Mouse (Mus musculus) hindbrain, embryonic 16.5 days (tissue): ENCODE results near the gene Col4a2. TPM values are rescaled to one million over a fixed set of nuclear protein-coding genes. Genes with fewer than 3 reads are reported as not detected.

Experiments
- ATAC-seq: fragments of 200-750 bp; cut with Nextera tagmentation; 2 replicates; pipeline ENCODE4 v1.8.0; 2017; ENCODE audit warnings: moderate TSS enrichment, moderate library complexity
- H3K27ac ChIP-seq: fragments of 300-500 bp; sonication (generic); 2 replicates; pipeline ENCODE4 v1.5.1; 2014; ENCODE audit warnings: low read depth, mild to moderate bottlenecking, control low read depth, low read length, moderate library complexity
- H3K27me3 ChIP-seq: fragments of 300-500 bp; sonication (generic); replicated peaks from 2 replicates; pipeline ENCODE4 v1.6.1; 2014; ENCODE audit warnings: low read length; ENCODE audit not compliant: control insufficient read depth, insufficient read depth
- H3K36me3 ChIP-seq: fragments of 300-500 bp; sonication (generic); 2 replicates; pipeline ENCODE4 v1.6.1; 2014; ENCODE audit warnings: mild to moderate bottlenecking, low read length, moderate library complexity, mixed read lengths; ENCODE audit not compliant: control insufficient read depth, insufficient read depth
- H3K4me1 ChIP-seq: fragments of 300-500 bp; sonication (generic); 2 replicates; pipeline ENCODE4 v1.6.1; 2014; ENCODE audit warnings: low read depth, low read length; ENCODE audit not compliant: control insufficient read depth, insufficient read depth
- H3K4me2 ChIP-seq: fragments of 300-500 bp; sonication (generic); 2 replicates; pipeline ENCODE4 v1.6.1; 2014; ENCODE audit warnings: mild to moderate bottlenecking, low read length, control low read depth, moderate library complexity
- H3K4me3 ChIP-seq: fragments of 300-500 bp; sonication (generic); 2 replicates; pipeline ENCODE4 v1.5.1; 2014; ENCODE audit warnings: mild to moderate bottlenecking, low read length, control low read depth, moderate library complexity
- H3K9ac ChIP-seq: fragments of 300-500 bp; sonication (generic); 2 replicates; pipeline ENCODE4 v1.6.1; 2014; ENCODE audit warnings: low read depth, mild to moderate bottlenecking, control low read depth, low read length, moderate library complexity
- H3K9me3 ChIP-seq: fragments of 300-500 bp; sonication (generic); 2 replicates; pipeline ENCODE4 v1.6.1; 2014; ENCODE audit warnings: mild to moderate bottlenecking, low read length, moderate library complexity; ENCODE audit not compliant: control insufficient read depth
- WGBS: fragments of 180-500 bp; shearing (Covaris S2); extraction: QIAGEN DNeasy Blood & Tissue Kit; methylation state at CpG from one replicate; pipeline ENCODE4 v1.1.7; 2014; 5-methylcytosine and 5-hydroxymethylcytosine counted together
- polyA plus RNA-seq: library from polyadenylated mRNA; unstranded; fragments of >200 nt; fragmentation: Nextera tagmentation; extraction: Ambion mirVana; gene quantifications from 2 replicates; pipeline ENCODE4 v1.2.1, GENCODE M21; 2015

Col4a2 gene
- polyA plus RNA-seq, 1 experiment from 2014 or later, result 28.9 TPM

DNA sequence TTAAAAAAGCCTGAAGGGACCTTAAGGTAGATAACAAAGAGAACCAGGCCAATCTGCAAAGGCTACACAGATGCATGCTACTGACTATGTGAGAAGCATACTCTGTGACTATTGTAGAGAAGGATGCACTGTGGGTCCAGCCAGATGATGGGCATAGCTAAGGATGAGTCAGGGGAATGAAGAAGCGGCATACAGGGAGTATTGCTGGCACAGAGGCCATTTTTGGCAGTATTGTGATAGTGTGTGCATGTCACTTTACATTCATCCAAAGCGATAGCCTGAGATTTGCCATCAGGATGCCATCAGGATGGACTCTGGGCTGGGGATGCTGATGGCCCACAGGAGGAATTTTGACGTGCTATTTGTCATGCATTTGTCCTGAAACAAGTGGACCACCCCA lies 25.5 kb upstream of the Col4a2 start:
- Histone ChIP-seq H3K4me1 (no peaks in the 10 kb centered on the region; the same call in 1 of the 2 replicates), H3K36me3 (no peaks in the 10 kb centered on the region), H3K9ac (no peak overlapping the region), H3K27ac (no peak overlapping the region), H3K9me3 (no peaks in the 10 kb centered on the region), H3K4me3 (no peak overlapping the region), H3K27me3 (no peaks in the 10 kb centered on the region), H3K4me2 (no peak overlapping the region)
- ATAC-seq, result no peak
- WGBS, result 53% methylated on average over 3 of the region's 3 CpGs

DNA sequence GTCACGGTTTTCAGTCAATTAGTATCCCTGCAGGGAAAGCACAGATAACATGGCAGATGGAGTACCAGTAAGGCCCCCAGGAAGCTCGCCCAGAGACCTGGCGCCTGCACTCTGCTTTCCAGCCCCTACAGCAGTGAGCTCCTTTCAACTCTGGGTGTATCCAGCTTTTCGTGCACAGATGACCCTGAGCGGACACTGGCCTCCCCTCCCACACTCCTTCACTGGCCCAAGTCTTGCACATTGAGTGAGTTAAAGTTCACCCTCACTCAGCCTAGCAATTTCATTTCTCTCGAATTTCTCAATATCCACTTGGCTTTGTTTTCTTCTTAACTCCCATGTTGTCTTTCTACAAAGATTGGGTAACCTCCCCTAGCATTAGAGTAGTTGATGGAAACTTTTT lies 24.3 kb upstream of the Col4a2 start:
- Histone ChIP-seq H3K9ac (no peak overlapping the region), H3K4me3 (no peak overlapping the region), H3K27ac (no peak overlapping the region), H3K4me1 (no peaks in the 10 kb centered on the region; the same call in 1 of the 2 replicates), H3K9me3 (no peaks in the 10 kb centered on the region), H3K27me3 (no peaks in the 10 kb centered on the region), H3K4me2 (no peak overlapping the region), H3K36me3 (no peaks in the 10 kb centered on the region)
- ATAC-seq, result no peak
- WGBS, result 47% methylated on average over 6 of the region's 6 CpGs

- Histone ChIP-seq H3K4me2 (no peak overlapping the region), H3K4me3 (no peak overlapping the region), H3K27ac (no peak overlapping the region), H3K9me3 (no peaks in the 10 kb centered on the region), H3K27me3 (no peaks in the 10 kb centered on the region), H3K9ac (no peak overlapping the region), H3K4me1 (no peaks in the 10 kb centered on the region; the same call in 1 of the 2 replicates), H3K36me3 (no peaks in the 10 kb centered on the region)
- ATAC-seq, result no peak
- WGBS, result 0% methylated on average over 1 of the region's 1 CpGs
These were observed 22.1 kb upstream of the Col4a2 start for GRCm38 (mm10) chr8:11290533-11290932.

GRCm38 (mm10) chr8:11292611-11293010 lies 20.0 kb upstream of the Col4a2 start:
- H3K4me2 ChIP-seq, result no peak overlapping the region
- H3K9me3 ChIP-seq, result no peaks in the 10 kb centered on the region

GRCm38 (mm10) chr8:11296282-11296943 lies 16.2 kb upstream of the Col4a2 start:
- Histone ChIP-seq H3K9ac (no peak overlapping the region), H3K27me3 (no peaks in the 10 kb centered on the region), H3K36me3 (no peaks in the 10 kb centered on the region), H3K4me1 (no peaks in the 10 kb centered on the region), H3K4me3 (no peak overlapping the region), H3K27ac (no peak overlapping the region), H3K4me2 (no peak overlapping the region), H3K9me3 (no peaks in the 10 kb centered on the region)
- 85% methylated on average over 10 of the region's 10 CpGs for WGBS
- no peak for ATAC-seq

More at GRCm38 (mm10) chr8:11292611-11293010, 20.0 kb upstream of the Col4a2 start:
- H3K4me1 ChIP-seq, result no peaks in the 10 kb centered on the region; the same call in 1 of the 2 replicates
- WGBS, result 59% methylated on average over 3 of the region's 3 CpGs
- H3K36me3 ChIP-seq, result no peaks in the 10 kb centered on the region
- H3K27ac ChIP-seq, result no peak overlapping the region
- H3K27me3 ChIP-seq, result no peaks in the 10 kb centered on the region
- H3K4me3 ChIP-seq, result no peak overlapping the region
- H3K9ac ChIP-seq, result no peak overlapping the region
- no peak for ATAC-seq

GRCm38 (mm10) chr8:11297141-11297838 lies 15.3 kb upstream of the Col4a2 start:
- 87% methylated on average over 8 of the region's 8 CpGs for WGBS

DNA sequence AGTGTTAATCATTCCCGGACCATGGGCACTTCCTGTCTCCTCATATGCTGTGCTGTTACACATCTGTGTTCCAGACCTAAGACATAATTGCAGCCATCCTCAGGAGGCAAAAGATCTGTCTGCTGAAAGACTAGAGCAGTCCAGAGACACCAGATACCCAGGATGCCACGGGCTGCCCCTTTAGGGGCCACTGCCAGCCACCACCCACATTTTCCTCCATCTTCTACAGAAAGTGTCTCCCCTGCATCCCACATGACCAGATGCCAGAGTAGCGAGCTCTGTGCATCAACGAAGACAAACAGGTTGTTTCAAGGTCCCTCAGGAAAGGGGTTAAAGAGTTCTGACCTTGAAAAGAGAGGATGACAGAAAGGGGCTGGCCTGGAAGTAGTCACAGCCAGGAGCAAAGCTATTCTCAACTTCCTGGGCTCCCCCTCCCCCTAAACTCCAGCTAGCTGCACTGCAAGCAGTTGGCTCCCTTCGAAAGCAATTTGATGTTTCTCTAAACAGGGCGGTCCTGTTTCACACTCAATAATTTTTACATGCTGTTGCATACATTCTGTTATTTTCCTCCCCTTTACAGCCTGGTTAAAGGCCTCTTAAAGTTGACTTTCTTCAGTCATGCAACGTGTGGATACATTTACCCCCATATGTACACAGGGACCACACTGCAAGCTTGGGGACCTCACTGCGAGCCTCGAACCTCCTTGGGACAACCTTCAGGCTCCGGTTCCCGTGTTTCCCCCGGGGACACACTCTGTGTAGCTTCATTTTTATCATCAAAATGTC lies 13.9 kb upstream of the Col4a2 start:
- H3K4me3 ChIP-seq, result no peak overlapping the region
- ATAC-seq, result no peak
- H3K4me1 ChIP-seq, result no peaks in the 10 kb centered on the region
- H3K27ac ChIP-seq, result no peak overlapping the region
- no peaks in the 10 kb centered on the region for H3K9me3 ChIP-seq
- 72% methylated on average over 12 of the region's 12 CpGs for WGBS
- no peak overlapping the region for H3K4me2 ChIP-seq
- no peaks in the 10 kb centered on the region for H3K36me3 ChIP-seq
- H3K9ac ChIP-seq, result no peak overlapping the region
- H3K27me3 ChIP-seq, result no peaks in the 10 kb centered on the region

More at GRCm38 (mm10) chr8:11297141-11297838, 15.3 kb upstream of the Col4a2 start:
- H3K9ac ChIP-seq, result no peak overlapping the region
- H3K4me1 ChIP-seq, result no peaks in the 10 kb centered on the region
- H3K27ac ChIP-seq, result no peak overlapping the region
- H3K9me3 ChIP-seq, result no peaks in the 10 kb centered on the region
- no peaks in the 10 kb centered on the region for H3K36me3 ChIP-seq
- no peak overlapping the region for H3K4me2 ChIP-seq
- H3K4me3 ChIP-seq, result no peak overlapping the region
- H3K27me3 ChIP-seq, result no peaks in the 10 kb centered on the region
- no peak for ATAC-seq

DNA sequence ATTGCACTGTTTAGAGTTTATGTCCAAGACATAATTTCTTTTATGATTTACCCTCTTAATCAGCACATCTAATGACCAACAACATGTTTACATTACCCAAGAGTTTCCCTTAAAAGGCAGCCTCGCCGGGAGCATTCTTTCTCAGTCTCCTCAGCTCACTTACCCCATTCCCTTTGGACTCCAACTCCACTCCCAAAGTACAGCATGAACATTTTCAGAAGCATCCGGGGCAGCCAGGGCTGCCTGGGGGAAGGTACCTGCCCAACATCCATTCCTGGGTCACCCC lies 13.3 kb upstream of the Col4a2 start:
- Histone ChIP-seq H3K4me2 (no peak overlapping the region), H3K27me3 (no peaks in the 10 kb centered on the region), H3K27ac (no peak overlapping the region), H3K9me3 (no peaks in the 10 kb centered on the region), H3K36me3 (no peaks in the 10 kb centered on the region), H3K4me1 (no peaks in the 10 kb centered on the region), H3K9ac (no peak overlapping the region), H3K4me3 (no peak overlapping the region)
- ATAC-seq, result no peak
- WGBS, result 78% methylated on average over 3 of the region's 3 CpGs

DNA sequence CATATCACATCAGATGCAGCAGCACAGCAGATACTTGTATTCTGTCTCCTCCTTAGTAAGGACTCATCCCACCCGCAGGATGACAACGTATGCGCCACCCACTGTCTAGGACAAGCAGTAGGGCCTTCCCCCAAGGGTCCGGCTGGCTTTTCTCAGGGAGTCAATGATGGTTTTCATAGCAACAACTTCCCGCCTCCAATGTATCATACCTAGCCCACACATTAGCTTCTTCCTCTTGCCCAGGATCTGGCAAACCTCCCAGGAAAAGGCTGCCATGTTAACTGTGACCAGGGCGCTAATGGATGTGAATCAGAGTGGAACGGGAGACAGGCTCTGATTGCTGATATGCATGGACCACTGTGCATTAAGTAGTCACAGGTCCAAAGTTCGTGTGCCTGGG lies 12.2 kb upstream of the Col4a2 start:
- H3K36me3 ChIP-seq, result no peaks in the 10 kb centered on the region
- no peak overlapping the region for H3K27ac ChIP-seq
- H3K27me3 ChIP-seq, result no peaks in the 10 kb centered on the region
- H3K9ac ChIP-seq, result no peak overlapping the region
- WGBS, result 68% methylated on average over 8 of the region's 8 CpGs
- H3K4me1 ChIP-seq, result no peaks in the 10 kb centered on the region
- H3K4me3 ChIP-seq, result no peak overlapping the region
- no peak for ATAC-seq
- H3K9me3 ChIP-seq, result no peaks in the 10 kb centered on the region
- H3K4me2 ChIP-seq, result no peak overlapping the region
